Mouse (Mus musculus): ENCODE results near the gene Cog7.

GRCm38 (mm10) chr7:121954891-121955669 is 26.4 kb downstream of the Cog7 start:
- TF ChIP-seq CEBPB (IDR thresholded peaks at IDR 0.05; ENCODE audit: low read depth): no peak
- TF ChIP-seq MYOD1 (IDR thresholded peaks at IDR 0.05; ENCODE audit: control insufficient read depth, insufficient read length, low read depth): peak; percentile 85
- no peak for TF ChIP-seq CTCF (IDR thresholded peaks at IDR 0.05; ENCODE audit: control insufficient read depth, insufficient read depth, insufficient read length)
- no peak for TF ChIP-seq MAX (IDR thresholded peaks at IDR 0.05)

Measured in C2C12 (cell line).